Mouse (Mus musculus) ES-Bruce4 (cell line): ENCODE data around the gene Gm10643. TPM values are rescaled to one million over a fixed set of nuclear protein-coding genes. Genes with fewer than 3 reads are reported as not detected.

Experiments
- H3K27ac ChIP-seq: 2 replicates; pipeline ENCODE4 v1.5.1; 2012; ENCODE audit warnings: low read length, inconsistent platforms; ENCODE audit not compliant: insufficient read depth
- H3K27me3 ChIP-seq: 2 replicates; pipeline ENCODE4 v1.6.1; 2012; ENCODE audit warnings: mild to moderate bottlenecking, low read length, inconsistent platforms; ENCODE audit not compliant: control insufficient read depth, poor library complexity, insufficient read depth, severe bottlenecking
- H3K36me3 ChIP-seq: 2 replicates; pipeline ENCODE4 v1.6.1; 2012; ENCODE audit warnings: inconsistent platforms, mild to moderate bottlenecking, low read length, moderate library complexity; ENCODE audit not compliant: control insufficient read depth, poor library complexity, insufficient read depth, severe bottlenecking
- H3K4me1 ChIP-seq: one replicate; pipeline ENCODE4 v1.8.1; 2011; ENCODE audit warnings: low read length; ENCODE audit not compliant: control insufficient read depth, insufficient read depth
- H3K4me3 ChIP-seq: 2 replicates; pipeline ENCODE4 v1.5.1; 2011; ENCODE audit warnings: low read depth, mild to moderate bottlenecking, low read length
- H3K9ac ChIP-seq: 2 replicates; pipeline ENCODE4 v1.6.1; 2012; ENCODE audit warnings: low read depth, mild to moderate bottlenecking, inconsistent platforms; ENCODE audit not compliant: poor library complexity, severe bottlenecking
- H3K9me3 ChIP-seq: replicated peaks from 2 replicates; pipeline ENCODE4 v1.6.1; 2012; ENCODE audit warnings: mild to moderate bottlenecking, low read length, inconsistent platforms; ENCODE audit not compliant: control insufficient read depth, poor library complexity, insufficient read depth, severe bottlenecking
- CTCF ChIP-seq: IDR thresholded peaks from one replicate; pipeline ENCODE4 v1.8.1; 2011; ENCODE audit warnings: low read depth, low read length
- EP300 ChIP-seq: IDR thresholded peaks from 2 replicates; pipeline ENCODE4 v1.6.1; 2011; ENCODE audit warnings: low read depth, low read length; ENCODE audit not compliant: insufficient read depth
- POLR2A ChIP-seq: IDR thresholded peaks from one replicate; pipeline ENCODE4 v1.8.1; 2011; ENCODE audit warnings: low read length; ENCODE audit not compliant: insufficient read depth
- polyA plus RNA-seq: library from polyadenylated mRNA; stranded (reverse); fragments of >200 nt; gene quantifications from 2 replicates; pipeline ENCODE4 v1.2.4, GENCODE M21; 2011; ENCODE audit warnings: low read depth; ENCODE audit not compliant: missing spikeins, insufficient read depth, insufficient read length

The Gm10643 gene
- polyA plus RNA-seq = 0.56 and 0.76 TPM in 2 replicates

DNA sequence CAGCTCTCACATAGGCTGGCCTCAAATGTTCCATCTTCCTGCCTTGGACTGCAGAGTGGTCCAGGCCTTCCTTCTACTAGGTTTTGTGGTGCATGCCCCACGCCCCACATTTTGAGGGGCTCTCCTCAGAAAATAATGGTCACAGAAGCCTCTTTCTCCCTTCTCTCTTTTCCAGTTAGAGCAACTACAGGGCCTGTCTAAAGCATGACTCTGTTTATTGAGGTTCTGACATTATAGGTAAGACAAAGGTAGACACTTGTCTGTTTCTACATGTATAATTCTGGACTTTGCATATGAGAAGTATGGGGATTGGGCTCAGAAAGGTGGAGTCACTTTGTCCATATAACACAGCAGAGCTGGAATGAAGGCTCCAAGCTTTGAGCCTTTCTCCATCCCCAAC lies at the start of gene Gm10643:
Gene Gm10643, minus strand, starts transcription at position 101 of the 400 bp plus-strand sequence.
- Histone ChIP-seq H3K27me3 (no peaks in the 10 kb centered on the region), H3K9ac (peak within 1 kb of the TSS; percentile 80), H3K4me3 (peak within 1 kb of the TSS; percentile 74), H3K27ac (0 out of 2 replicates have a peak within 1 kb of the TSS, but pooled peaks have one; percentile 2), H3K4me1 (peaks cover 7% of the 10 kb centered on the region), H3K9me3 (no peaks in the 10 kb centered on the region), H3K36me3 (no peaks in the 10 kb centered on the region)
- TF ChIP-seq POLR2A (no peak), EP300 (no peak), CTCF (no peak)

DNA sequence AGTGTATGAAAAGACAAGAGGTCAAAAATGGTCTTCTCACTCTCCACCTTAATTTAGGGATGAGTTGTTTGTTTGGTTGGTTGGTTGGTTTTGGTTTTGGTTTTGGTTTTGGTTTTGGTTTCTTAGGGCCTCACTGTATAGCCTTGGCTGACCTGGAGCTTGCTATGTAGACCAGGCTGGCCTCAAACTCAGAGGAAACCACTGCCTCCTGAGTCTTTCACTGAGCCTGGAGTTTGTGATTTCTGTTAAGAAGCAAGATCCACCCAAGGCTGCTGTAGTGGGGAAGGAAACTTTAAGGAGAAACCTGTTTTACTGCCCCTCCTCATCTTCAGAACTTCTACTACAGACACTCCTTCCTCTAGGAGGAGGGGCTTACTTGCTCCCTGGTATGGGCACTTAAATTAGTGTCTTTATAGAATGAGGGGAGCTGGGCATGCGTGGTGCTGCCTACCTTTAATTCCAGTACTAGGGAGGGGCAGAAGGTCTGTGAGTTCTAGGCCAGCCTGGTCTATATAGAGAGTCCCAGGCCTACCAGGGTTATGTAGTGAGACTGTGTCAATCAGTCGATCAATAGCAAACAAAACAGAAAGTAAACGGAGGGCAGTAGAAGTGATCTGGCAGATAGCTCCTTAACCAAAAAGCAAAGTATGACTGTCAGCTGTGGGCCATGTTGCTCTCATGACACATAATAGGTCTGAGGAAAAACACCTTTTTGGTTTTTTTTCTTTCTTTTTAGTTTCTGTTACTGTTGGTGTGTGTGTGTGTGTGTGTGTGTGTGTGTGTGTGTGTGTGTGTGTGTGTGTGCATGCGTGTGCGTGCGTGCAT lies 41.5 kb upstream of the Gm10643 start:
- H3K27ac ChIP-seq = no peak overlapping the region
- H3K4me3 ChIP-seq = no peak overlapping the region
- no peak overlapping the region for H3K9ac ChIP-seq
- no peaks in the 10 kb centered on the region for H3K4me1 ChIP-seq
- TF ChIP-seq CTCF (no peak), EP300 (no peak), POLR2A (no peak)
- no peaks in the 10 kb centered on the region for H3K9me3 ChIP-seq
- H3K36me3 ChIP-seq = peaks cover 10% of the 10 kb centered on the region
- H3K27me3 ChIP-seq = no peaks in the 10 kb centered on the region

DNA sequence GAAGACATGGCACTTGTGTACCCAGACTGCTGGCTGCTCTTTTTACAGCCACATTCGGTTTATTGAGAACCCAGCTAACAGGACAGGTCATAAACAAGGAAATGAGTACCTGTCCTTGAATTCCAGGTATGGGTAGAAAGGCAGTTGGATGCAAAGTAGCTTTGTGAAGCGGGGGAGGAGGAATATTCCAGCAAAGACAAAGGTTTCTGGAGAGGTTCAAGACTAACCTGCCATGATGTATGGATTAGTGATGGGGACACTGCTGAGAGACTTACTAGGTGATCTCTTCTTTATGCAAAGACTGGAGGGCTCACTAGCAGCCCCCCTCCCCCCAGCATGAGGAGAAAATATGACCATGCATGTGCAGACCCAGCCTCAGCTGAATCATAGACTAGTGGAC lies 40.7 kb upstream of the Gm10643 start:
- Histone ChIP-seq H3K9me3 (no peaks in the 10 kb centered on the region), H3K4me3 (no peak overlapping the region), H3K4me1 (no peaks in the 10 kb centered on the region), H3K27me3 (no peaks in the 10 kb centered on the region), H3K27ac (no peak overlapping the region), H3K36me3 (peaks cover 12% of the 10 kb centered on the region), H3K9ac (peak overlapping the region; percentile 41)
- no peak for TF ChIP-seq POLR2A
- no peak for TF ChIP-seq EP300
- TF ChIP-seq CTCF = no peak

DNA sequence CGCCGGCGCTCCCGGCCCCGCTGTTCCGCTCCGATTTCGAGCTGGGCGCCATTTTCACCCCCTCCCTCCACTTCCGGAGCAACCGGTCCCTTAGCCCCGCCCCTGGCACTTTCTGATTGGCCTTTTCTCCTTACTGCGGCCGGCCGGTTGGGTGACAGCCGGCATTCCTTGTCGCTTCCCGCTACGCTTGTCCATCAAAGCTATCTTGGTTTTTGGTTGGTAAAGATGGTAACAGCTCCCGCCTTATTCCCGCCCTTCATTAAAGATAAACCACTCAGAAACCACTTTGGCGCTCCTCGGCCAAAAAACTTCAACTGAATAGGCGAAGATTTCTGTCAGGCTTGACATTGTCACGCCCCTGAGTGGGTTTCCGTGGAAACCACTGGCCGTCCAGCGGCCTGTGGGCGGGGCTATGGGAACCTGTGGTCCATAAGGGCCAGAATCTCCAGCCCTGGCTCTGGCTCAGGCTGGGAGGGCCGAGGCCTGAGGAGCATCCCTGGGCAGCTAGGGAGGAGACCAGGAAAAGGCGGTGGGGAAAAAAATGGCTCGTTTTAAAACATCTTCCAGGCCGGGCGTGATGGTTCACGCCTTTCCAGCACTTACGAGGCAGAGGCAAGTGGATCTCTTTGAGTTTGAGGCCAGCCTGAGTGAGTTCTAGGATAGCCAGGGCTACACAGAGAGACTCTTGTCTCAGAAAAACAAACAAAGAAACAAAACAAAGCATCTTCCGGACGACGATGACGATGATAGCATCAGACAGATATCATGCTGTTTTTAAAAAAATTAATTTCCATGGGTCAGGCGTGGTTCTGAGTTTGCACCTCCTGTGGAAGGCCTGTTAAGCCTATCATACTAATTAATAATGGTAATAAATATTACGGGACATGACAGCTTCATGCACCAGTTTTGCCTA lies 40.0 kb upstream of the Gm10643 start, which contains the start of gene Dcaf15:
Gene Dcaf15, minus strand, starts transcription at position 72 of the 913 bp plus-strand sequence.
- H3K9me3 ChIP-seq = no peaks in the 10 kb centered on the region
- TF ChIP-seq POLR2A (peak; percentile 77), CTCF (no peak)
- peak within 1 kb of the TSS; percentile 93 for H3K9ac ChIP-seq
- H3K27ac ChIP-seq = no peak within 1 kb of the TSS; the same call in 1 of the 2 replicates
- peaks cover 12% of the 10 kb centered on the region for H3K36me3 ChIP-seq
- H3K27me3 ChIP-seq = no peaks in the 10 kb centered on the region
- no peaks in the 10 kb centered on the region for H3K4me1 ChIP-seq
- peak within 1 kb of the TSS; percentile 66 for H3K4me3 ChIP-seq

DNA sequence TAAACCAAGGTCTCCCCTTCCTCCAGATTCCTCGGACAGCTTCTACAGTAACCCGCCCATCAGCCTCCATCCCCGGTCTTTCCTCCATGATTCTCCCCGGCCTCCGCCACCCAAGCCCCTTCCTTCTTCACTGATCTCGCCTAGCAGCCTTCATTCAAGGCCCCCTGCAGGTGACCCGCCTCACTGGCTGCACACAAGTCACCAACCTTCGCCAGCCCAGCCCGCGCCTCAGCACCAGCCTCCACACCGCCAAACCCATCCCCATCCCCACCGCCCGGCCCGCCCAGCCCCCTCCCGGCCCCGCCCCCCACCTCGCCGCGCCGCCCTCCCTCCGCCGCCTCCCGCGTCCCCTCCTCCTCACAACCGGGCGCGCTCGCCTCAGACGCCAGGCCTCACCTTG lies 39.3 kb upstream of the Gm10643 start:
- no peak overlapping the region for H3K27ac ChIP-seq
- H3K27me3 ChIP-seq = no peaks in the 10 kb centered on the region
- peak overlapping the region; percentile 93 for H3K9ac ChIP-seq
- peak overlapping the region; percentile 66 for H3K4me3 ChIP-seq
- no peaks in the 10 kb centered on the region for H3K9me3 ChIP-seq
- peaks cover 12% of the 10 kb centered on the region for H3K36me3 ChIP-seq
- TF ChIP-seq POLR2A (no peak), EP300 (no peak), CTCF (no peak)
- H3K4me1 ChIP-seq = no peaks in the 10 kb centered on the region

DNA sequence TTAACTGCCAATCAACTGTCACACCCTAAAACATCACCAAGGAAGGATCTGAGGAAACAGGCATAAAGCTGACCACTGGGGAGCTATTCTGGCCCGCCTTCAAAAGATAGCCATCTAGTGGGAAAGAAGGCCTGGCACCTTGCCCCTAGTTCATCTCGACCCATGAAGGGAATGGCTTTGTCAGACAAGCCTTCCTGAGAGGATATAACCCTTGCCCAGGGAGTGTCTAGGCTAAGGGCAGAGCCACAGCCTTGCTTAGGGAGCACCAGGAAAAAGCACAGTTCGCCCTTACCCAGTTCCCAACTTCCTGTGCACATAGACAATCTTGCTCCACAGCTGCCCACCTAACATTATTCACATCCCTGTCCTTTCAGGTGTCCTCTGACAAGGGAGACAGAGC lies 38.7 kb upstream of the Gm10643 start:
- H3K9ac ChIP-seq = peak overlapping the region; percentile 93
- peaks cover 13% of the 10 kb centered on the region for H3K36me3 ChIP-seq
- no peak overlapping the region for H3K27ac ChIP-seq
- H3K27me3 ChIP-seq = no peaks in the 10 kb centered on the region
- TF ChIP-seq CTCF = no peak
- no peak for TF ChIP-seq POLR2A
- no peak for TF ChIP-seq EP300
- peak overlapping the region; percentile 66 for H3K4me3 ChIP-seq
- no peaks in the 10 kb centered on the region for H3K4me1 ChIP-seq
- no peaks in the 10 kb centered on the region for H3K9me3 ChIP-seq
